Mouse (Mus musculus) layer of hippocampus, postnatal 10 days (tissue): ENCODE results near the gene Foxo3. TPM values are rescaled to one million over a fixed set of nuclear protein-coding genes. Genes with fewer than 3 reads are reported as not detected.

Experiments
- DNase-seq, 2 experiments: peaks; one replicate each; pipeline ENCODE4 v3.0.0; 2021; ENCODE audit warnings: low spot score in 2 of 2
- total RNA-seq, 2 experiments: library from RNA; stranded (reverse); gene quantifications; 2 replicates each; pipeline ENCODE4 v1.2.3; 2021

Foxo3 gene
- total RNA-seq, 2 experiments from 2014 or later = 31.0 to 32.2 TPM

DNA sequence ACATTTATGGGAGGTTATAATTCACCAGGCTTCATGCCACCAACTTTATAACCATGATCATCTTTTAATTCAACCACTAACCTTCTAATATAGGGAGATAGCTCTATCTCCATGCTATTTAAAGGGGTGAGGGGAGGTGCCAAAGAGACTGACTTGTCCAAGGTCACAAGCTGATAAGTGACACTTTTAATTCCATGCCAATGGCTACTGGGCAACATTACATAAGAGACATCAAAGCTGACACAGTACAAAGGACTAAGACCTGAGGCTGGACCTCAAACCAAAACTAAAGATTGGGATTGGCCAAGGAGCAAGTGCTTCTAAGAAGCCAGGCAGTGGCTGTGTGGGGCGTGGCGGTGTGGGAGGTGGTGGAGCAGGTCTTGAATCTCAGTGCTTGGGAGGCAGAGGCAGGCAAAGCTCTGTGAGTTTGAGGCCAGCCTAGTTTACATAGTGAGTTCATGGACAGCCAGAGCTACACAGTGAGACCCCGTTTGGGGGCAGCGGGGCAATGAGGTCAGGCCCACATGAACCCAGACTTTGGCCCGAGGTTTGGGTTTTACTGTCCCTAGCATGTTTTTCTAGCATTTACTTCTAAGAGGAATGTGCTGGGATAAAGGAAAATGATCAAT is 46.0 kb downstream of the Foxo3 start:
- DNase-seq = no peak

DNA sequence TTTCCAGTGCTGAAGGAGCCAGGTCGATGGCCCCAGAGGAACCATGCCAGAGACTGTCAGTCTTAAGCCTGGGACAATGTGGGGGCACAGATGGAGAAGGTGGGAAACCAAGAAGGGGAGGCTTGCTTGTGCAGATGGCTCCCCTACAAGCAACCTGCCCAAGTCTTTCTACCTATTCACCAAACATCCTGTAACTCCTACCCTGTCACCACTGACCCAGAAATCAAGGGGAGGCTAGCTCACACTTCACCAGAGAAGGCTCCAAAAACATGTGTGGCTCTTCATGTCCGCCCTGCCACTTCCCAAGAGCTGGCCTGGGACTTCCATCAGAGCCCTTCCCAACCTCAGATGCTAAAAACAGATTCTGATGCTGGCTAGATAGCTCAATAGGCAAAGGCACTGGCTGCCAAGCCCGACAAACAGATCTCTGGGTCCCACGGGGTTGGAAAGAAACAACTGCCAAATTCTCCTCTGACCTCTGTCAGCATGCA is 48.8 kb downstream of the Foxo3 start:
- DNase-seq = no peak

- no peak for DNase-seq
Measured at GRCm38 (mm10) chr10:42226176-42226575, 50.4 kb downstream of the Foxo3 start.

DNA sequence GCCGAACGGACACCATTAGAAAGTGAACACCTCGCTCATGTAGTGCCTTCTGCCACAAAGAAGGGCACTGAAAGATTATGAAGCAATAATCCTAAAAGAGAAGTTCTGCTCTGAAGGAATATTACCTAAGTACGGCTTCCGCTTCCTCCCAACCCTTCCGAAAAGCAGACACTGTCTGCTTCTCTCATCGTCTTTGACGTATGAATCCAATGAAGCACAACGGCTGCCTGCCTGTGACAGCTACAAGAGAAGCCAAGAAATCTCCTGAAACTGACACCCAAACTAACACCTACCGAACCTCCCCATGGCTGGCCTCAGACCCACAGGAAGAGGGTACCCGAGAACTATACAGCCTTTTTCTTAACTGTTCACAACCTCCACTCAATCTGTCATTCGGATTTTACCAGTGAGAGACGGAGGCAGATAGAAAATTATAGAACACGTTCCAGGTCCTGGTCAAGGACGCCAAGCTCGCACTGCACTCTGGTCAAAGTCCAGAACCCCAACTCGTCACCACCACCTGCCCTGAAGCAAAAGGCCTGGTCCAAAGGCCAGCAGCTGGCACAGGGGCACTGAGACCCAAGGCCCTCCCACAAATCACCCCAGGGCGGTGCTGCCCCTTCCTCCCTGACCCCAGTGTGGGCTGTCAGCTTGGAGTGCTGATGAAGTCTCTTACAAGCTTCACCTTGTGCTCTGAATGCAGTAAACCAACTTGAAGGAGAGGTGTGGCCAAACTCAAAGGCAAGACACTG is 51.2 kb downstream of the Foxo3 start:
- DNase-seq = no peak

DNA sequence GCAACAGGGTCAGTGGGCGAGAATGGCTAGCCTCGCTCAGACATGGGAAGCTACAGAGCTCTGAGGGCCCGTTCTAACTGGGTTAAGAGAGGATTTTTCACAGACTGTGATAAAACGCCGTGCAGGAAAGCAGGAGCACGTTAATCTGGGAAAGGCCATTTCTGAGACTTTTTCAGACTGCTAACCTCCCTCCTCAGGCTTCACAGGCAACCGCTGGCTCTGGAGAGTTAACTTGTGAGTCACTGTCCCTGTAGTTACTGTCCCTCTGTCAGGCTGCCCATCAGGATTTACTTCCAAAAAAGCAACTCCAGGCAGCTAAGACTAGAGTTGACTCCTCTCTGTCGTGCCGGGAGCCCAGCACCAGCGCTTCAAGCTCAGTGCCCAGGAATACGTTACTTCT is 54.6 kb downstream of the Foxo3 start:
- no peak for DNase-seq

DNA sequence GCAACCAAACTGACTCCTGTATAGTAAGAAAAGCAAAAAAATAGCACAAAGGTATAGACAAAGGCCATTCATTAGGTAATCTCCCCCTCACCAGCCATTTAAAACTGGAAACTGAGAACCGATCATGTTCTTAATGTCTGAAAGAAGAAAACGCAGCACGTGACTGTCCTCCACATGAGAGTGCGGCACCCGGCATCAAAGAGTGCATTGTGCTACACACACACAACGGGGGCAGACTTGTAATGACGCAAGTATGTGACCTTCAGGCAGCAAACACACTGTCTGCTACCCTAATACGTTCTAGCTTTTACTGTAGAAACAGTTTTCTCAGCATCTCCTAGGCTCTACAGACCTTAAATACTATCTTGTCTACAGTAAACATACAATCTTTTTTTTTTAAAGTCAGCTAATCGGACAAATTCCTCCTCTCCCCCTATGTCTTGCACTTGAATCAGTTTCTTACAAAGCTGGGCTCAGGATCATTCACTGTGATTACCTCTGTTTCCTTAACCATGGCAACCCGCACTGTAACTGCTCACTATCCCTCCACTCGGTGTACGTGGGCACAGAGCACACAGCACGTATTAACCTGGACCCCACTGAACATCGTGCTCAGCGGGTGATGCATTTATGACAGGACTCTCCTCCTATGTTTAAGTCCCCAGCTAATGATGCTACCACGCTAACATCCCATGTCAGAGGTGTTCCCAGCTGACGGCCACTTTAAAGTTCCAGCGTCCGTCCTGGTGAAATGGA is 55.2 kb downstream of the Foxo3 start:
- DNase-seq = no peak

DNA sequence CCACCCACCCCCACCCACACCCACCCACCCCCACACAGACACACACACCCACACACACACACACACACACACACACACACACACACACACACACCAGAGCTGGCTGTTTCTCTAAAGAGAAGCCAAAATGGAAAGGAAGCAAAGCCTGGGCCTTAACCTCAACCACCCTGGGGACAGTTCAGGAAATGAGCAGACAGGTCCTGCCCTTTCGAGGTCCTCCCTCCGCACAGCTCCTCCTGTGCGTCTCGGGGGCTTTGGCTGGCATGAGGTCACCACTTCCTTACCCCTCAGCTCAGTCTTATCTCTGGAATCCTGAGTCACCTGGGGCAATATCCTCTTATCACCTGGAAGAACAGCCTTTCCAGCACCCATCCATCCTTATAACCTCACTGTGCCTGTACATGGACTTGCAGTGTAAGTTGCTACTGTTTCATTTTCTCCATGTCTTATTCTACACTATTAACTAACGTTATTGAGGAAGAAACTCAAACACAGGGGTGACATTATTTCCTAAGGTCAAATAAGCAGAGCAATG is 56.1 kb downstream of the Foxo3 start:
- DNase-seq = no peak

- DNase-seq = no peak
Measured at GRCm38 (mm10) chr10:42211407-42211806, 65.1 kb downstream of the Foxo3 start.

- DNase-seq = no peak
Measured at GRCm38 (mm10) chr10:42210641-42211040, 65.9 kb downstream of the Foxo3 start.

GRCm38 (mm10) chr10:42209809-42210208 is 66.7 kb downstream of the Foxo3 start:
- DNase-seq = no peak

- no peak for DNase-seq
Measured at GRCm38 (mm10) chr10:42207612-42208011, 68.9 kb downstream of the Foxo3 start.

GRCm38 (mm10) chr10:42204768-42205412 is 71.7 kb downstream of the Foxo3 start:
- no peak for DNase-seq

- DNase-seq = no peak
Measured at GRCm38 (mm10) chr10:42203321-42204155, 73.0 kb downstream of the Foxo3 start.

- DNase-seq = no peak
Measured at GRCm38 (mm10) chr10:42202561-42202960, 74.0 kb downstream of the Foxo3 start.

DNA sequence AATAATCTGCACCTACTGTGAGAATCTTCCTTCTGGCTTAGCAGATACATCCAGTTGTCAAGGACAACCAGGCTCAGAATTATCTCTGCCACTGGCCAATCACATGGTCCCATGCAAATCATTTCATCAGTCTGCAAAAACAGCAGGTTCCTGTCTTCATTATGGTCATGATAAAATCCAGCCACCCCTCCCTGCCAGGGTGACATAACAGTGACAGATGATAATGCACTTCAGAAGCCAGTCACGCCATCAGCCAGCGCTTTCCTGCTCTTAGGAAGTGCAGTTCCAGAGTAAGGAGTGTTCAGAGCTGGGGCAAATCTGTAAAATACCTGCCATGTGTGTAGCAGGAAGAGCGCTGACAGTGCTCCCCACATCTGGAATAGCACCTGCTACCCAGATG is 77.1 kb downstream of the Foxo3 start:
- DNase-seq = no peak

DNA sequence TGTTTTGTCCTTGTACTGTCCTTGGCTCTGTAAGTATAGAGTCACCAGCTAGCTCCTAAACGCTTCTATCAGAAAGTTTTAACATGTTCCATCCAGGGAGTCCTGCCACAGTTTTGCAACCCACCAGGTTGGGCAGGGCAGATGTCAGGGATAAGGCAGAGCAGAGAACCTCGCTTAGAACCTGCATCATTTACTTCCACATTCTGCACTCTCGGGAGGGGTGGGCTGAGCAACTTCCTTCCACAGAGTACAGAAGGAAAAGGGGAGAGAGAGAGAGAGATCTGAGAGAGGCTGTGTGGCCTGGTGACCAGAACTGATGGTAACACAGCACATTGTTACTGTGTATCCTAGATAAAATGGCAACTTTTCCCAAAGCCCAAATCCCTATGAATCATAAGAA is 77.9 kb downstream of the Foxo3 start:
- DNase-seq = no peak

GRCm38 (mm10) chr10:42194784-42195183 is 81.8 kb downstream of the Foxo3 start:
- no peak for DNase-seq

DNA sequence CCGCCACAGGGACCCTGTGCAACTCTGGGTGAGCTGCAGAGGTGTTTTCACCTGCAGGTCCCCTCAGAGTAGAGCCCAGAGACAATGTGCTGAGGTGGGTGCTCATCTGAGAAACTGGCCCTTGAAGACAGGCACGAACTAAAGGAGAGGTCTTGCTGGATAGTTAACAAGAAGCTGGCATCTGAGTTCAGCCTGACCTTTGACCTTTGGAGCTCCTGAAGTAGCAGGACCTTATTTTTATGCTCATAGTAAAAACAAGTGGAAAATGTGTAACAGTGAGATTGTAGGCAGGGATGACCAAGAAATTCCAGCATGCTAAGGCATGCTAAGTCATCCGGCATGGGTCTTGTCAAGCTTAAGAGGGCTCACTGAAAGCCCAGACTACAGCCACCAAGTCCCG is 82.6 kb downstream of the Foxo3 start:
- DNase-seq = no peak

DNA sequence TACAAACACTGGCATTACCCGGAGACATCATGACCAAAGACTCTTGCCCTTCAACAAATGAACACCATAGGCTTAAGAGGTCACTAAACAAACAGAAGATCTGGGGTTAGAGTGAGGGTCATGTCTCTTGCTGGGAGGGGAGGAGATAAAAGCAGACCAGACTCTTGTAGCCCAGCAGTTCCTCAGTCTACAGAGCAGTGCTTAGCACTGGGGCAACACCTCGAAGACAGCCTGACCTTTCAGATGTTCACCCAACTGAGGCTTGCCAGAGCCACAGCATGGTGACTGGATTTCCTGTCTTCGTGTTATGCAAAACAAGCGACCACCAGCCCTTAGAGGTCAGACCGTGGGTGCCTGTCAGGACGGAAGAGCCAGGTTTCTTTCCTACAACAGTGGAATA is 83.6 kb downstream of the Foxo3 start:
- no peak for DNase-seq

DNA sequence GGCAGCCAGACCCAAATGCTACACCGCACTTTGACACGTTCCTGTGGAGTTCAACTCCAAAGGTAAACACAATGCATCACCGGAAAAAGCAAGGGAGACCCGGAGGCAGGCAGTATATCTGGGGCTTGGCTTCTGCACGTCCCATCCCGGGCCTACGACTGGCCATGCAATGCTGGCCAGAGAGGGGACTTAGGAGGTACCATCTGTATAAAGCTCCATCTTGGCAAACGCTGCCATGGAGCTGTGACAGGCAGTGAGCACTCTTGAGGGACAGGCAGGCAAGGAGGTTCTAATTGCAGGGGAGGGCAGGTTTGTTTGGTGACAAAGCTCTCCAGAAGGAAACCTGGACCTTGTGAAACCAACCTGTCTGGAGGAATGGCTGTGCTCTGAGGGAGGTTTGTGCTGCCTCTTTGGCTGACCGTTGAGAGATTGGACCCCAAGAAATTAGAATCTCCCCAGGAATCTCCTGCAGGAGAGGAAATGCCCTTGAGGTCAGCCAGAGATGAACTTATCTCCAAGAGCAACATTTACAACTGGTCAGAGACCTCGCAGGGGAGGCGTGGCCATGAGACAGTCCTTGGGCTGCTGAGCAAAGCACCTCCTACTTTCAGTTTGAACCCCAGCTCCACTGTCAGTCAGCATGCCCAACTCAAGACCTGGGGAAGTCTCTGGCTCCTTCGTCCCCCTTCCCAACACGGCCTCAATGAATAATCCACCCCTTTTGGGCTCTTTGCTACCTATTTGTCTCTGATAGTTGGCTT is 86.7 kb downstream of the Foxo3 start:
- DNase-seq = no peak
